Mouse (Mus musculus) cerebellum, adult 9-10 months (tissue): ENCODE measurements at regions not wholly inside any gene's neighbourhood (a gene's known extent, or its start where the extent isn't known, plus 50 kb on each side); places are given as distances from the start of the nearest gene placed in this dataset.

Experiments
- DNase-seq: peaks from one replicate; pipeline ENCODE4 v3.0.0; 2022

- DNase-seq: no peak
Measured at GRCm38 (mm10) chr12:59834809-59835208, 615.3 kb upstream of the Fbxo33 start.

- no peak for DNase-seq
Measured at GRCm38 (mm10) chr12:59822918-59823317, 603.4 kb upstream of the Fbxo33 start.

- DNase-seq: no peak
Measured at GRCm38 (mm10) chr12:59822435-59822834, 602.9 kb upstream of the Fbxo33 start.

GRCm38 (mm10) chr12:59821698-59822097 is 602.2 kb upstream of the Fbxo33 start:
- no peak for DNase-seq

- DNase-seq: no peak
Measured at GRCm38 (mm10) chr12:59815965-59816364, 596.4 kb upstream of the Fbxo33 start.

GRCm38 (mm10) chr12:59814356-59814755 is 594.8 kb upstream of the Fbxo33 start:
- no peak for DNase-seq

- DNase-seq: no peak
Measured at GRCm38 (mm10) chr12:59809224-59809623, 589.7 kb upstream of the Fbxo33 start.

- no peak for DNase-seq
Measured at GRCm38 (mm10) chr12:59798051-59798450, 578.5 kb upstream of the Fbxo33 start.

- DNase-seq: no peak
Measured at GRCm38 (mm10) chr12:59791473-59791872, 571.9 kb upstream of the Fbxo33 start.

GRCm38 (mm10) chr12:59786831-59787230 is 567.3 kb upstream of the Fbxo33 start:
- no peak for DNase-seq

GRCm38 (mm10) chr12:59770980-59771379 is 551.5 kb upstream of the Fbxo33 start:
- DNase-seq: no peak

- DNase-seq: no peak
Measured at GRCm38 (mm10) chr12:59762260-59762659, 542.7 kb upstream of the Fbxo33 start.

- DNase-seq: no peak
Measured at GRCm38 (mm10) chr12:59744768-59745167, 525.2 kb upstream of the Fbxo33 start.

GRCm38 (mm10) chr12:59743211-59743610 is 523.7 kb upstream of the Fbxo33 start:
- DNase-seq: no peak

- peak; percentile 0 for DNase-seq
Measured at GRCm38 (mm10) chr12:59724951-59725350, 505.4 kb upstream of the Fbxo33 start.

GRCm38 (mm10) chr12:59722471-59723182 is 503.1 kb upstream of the Fbxo33 start:
- DNase-seq: no peak

GRCm38 (mm10) chr12:59713216-59713615 is 493.7 kb upstream of the Fbxo33 start:
- no peak for DNase-seq

GRCm38 (mm10) chr12:59683235-59683634 is 463.7 kb upstream of the Fbxo33 start:
- no peak for DNase-seq

- no peak for DNase-seq
Measured at GRCm38 (mm10) chr12:59663161-59663560, 443.6 kb upstream of the Fbxo33 start.

- no peak for DNase-seq
Measured at GRCm38 (mm10) chr12:59630678-59631077, 411.2 kb upstream of the Fbxo33 start.

GRCm38 (mm10) chr12:59623147-59623546 is 403.6 kb upstream of the Fbxo33 start:
- DNase-seq: no peak

- no peak for DNase-seq
Measured at GRCm38 (mm10) chr12:59621132-59621531, 401.6 kb upstream of the Fbxo33 start.

GRCm38 (mm10) chr12:59620340-59620739 is 400.8 kb upstream of the Fbxo33 start:
- DNase-seq: no peak

- no peak for DNase-seq
Measured at GRCm38 (mm10) chr12:59616075-59616474, 396.6 kb upstream of the Fbxo33 start.

GRCm38 (mm10) chr12:59599785-59600184 is 380.3 kb upstream of the Fbxo33 start:
- DNase-seq: no peak
